Mouse (Mus musculus) limb, embryonic 15.5 days (tissue): ENCODE data around the gene Pex12. TPM values are rescaled to one million over a fixed set of nuclear protein-coding genes. Genes with fewer than 3 reads are reported as not detected.

Experiments
- polyA plus RNA-seq: library from polyadenylated mRNA; unstranded; fragments of >200 nt; fragmentation: Nextera tagmentation; extraction: Ambion mirVana; gene quantifications from 2 replicates; pipeline ENCODE4 v1.2.1, GENCODE M21; 2015

The Pex12 gene
- polyA plus RNA-seq, 1 experiment from 2014 or later = 14.1 TPM

Other genes starting within 250 kb of the Pex12 start
- 5.0 and 6.3 TPM in 2 replicates for gene Slfn2, start 237.5 kb downstream of the Pex12 start, polyA plus RNA-seq
- 0.41 and 0.45 TPM in 2 replicates for gene Slfn1, start 185.7 kb downstream of the Pex12 start, polyA plus RNA-seq
- gene Slfn4, start 127.4 kb downstream of the Pex12 start, polyA plus RNA-seq = 0.30 and 0.31 TPM in 2 replicates
- gene Slfn3, start 111.3 kb downstream of the Pex12 start, polyA plus RNA-seq = 0.93 and 1.0 TPM in 2 replicates
- 0.10 and 0.18 TPM in 2 replicates for gene Slfn14, start 15.9 kb downstream of the Pex12 start, polyA plus RNA-seq
- gene Ap2b1, start 3.6 kb downstream of the Pex12 start, polyA plus RNA-seq = 47.8 and 48.9 TPM in 2 replicates
- 2.3 and 2.8 TPM in 2 replicates for gene Rasl10b, start 106.6 kb upstream of the Pex12 start, polyA plus RNA-seq
- gene Gas2l2, start 126.9 kb upstream of the Pex12 start, polyA plus RNA-seq = 0.05 TPM in 1 of 2 replicates, not detected in the other
- 0.35 and 0.64 TPM in 2 replicates for gene 1700020L24Rik, start 135.1 kb upstream of the Pex12 start, polyA plus RNA-seq
- gene Mmp28, start 160.5 kb upstream of the Pex12 start, polyA plus RNA-seq = 2.7 and 3.4 TPM in 2 replicates
- 10.5 and 12.1 TPM in 2 replicates for gene Taf15, start 170.5 kb upstream of the Pex12 start, polyA plus RNA-seq
- gene Heatr9, start 219.6 kb upstream of the Pex12 start, polyA plus RNA-seq = not detected in 2 replicates
- 0.37 and 1.0 TPM in 2 replicates for gene Ccl5, start 227.9 kb upstream of the Pex12 start, polyA plus RNA-seq